Mouse (Mus musculus) G1E-ER4 (cell line): ENCODE results near the gene Kcnq5. TPM values are rescaled to one million over a fixed set of nuclear protein-coding genes. Genes with fewer than 3 reads are reported as not detected.

Experiments
- GATA1 ChIP-seq: IDR thresholded peaks from one replicate; pipeline ENCODE4 v1.8.0; 2012; ENCODE audit warnings: low read length, inconsistent platforms
- polyA plus RNA-seq: library from polyadenylated mRNA; stranded (reverse); fragments of >175 nt; gene quantifications from 2 replicates; pipeline ENCODE4 v1.2.3, GENCODE M21; 2012

Gene Kcnq5
- polyA plus RNA-seq, 1 experiment, result not detected

DNA sequence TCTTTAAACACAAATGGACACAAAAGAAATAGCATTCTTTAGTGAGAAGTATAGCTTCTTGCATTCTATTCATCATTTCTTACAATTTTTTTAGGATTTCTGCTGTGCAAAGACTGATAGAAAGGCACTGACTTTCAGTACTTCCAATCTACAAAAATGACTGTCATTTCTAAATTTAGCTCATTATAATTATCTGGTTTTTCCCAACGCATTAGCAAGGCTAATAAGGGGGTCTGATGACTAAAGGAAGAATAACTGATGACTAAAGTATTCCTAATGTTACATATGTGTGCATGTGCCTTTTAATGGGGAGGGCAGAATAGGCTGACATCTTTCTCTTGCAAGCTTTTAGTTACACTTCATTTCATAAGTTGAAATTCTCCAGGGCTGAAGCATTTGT is 191.2 kb downstream of the Kcnq5 start:
- no peak for TF ChIP-seq GATA1

GRCm38 (mm10) chr1:21749297-21749696 is 212.4 kb downstream of the Kcnq5 start:
- no peak for TF ChIP-seq GATA1

- no peak for TF ChIP-seq GATA1
These were observed 232.6 kb downstream of the Kcnq5 start for GRCm38 (mm10) chr1:21729131-21729530.

GRCm38 (mm10) chr1:21721246-21721645 is 240.5 kb downstream of the Kcnq5 start:
- TF ChIP-seq GATA1, result no peak

DNA sequence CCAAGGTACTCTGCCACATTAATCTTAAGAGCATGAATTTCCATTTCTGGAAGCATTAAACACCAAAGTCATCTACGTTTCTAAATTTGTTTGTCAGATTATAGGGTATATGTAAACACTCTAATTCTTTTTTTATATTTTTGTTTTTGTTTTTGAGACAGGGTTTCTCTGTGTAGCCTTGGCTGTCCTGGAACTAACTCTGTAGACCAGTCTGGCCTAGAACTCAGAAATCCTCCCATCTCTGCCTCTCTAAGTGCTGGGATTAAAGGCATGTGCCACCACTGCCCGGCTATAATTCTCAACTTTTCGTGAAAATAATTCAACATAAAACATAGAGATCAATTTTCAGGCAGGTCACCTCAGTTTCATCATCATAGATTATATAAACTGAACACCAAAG is 246.9 kb downstream of the Kcnq5 start:
- no peak for TF ChIP-seq GATA1

DNA sequence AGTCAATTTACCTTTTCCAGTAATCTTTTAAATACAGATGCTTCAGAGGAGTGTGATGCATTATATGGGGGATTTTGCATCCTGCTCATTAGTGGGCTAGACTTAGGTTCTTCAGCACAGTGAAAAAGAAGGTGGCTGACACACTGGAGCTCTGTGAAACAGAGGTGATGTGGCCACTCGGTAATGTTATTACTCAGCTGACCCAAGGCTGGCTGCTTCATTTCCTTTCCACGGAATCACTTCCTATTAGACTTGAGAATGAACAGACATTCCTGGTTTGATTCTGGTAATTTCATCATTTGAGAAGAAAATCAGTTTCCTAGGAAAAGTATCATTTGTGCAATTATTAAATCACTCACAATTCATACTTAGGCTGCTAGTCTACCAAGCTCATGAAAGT is 249.0 kb downstream of the Kcnq5 start:
- TF ChIP-seq GATA1, result no peak

DNA sequence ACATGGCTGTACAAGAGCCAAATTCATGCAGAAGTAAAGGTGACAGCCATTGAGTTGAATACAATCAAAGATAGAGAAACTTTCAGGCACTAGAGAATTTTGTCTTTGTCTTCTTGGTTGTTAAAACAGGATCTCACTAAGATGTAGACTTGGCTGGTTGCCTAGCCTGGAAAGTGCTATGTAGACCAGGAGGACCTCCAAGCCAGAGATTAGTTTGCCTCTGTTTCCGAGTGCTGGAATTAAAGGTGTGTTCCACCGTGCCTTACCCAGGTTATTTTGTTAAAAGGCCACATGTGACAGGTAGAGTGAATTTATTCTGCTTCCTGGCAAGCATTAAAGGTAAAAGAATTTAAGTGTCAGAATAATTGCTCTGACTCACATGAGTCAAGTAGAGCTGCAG is 271.3 kb downstream of the Kcnq5 start:
- TF ChIP-seq GATA1, result no peak

DNA sequence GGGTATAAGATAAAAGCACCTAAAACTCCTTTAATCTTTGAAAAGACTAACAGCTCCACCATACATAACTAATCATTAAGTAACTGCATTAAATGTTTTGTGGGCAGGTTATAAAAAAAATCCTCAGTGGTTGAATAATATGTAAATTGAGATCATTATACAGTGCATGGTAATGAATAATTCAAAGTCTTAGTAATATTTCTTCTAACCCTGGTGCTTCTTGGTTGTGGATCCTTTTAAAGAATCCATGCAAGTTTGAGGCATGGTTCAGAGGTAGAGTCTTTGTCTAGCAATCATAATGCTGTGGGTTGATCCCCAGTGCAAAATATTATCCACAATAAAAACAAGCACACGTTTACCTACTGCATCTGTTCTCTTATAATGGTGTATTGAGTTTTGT is 272.8 kb downstream of the Kcnq5 start:
- no peak for TF ChIP-seq GATA1

- no peak for TF ChIP-seq GATA1
These were observed 277.3 kb downstream of the Kcnq5 start for GRCm38 (mm10) chr1:21684444-21684843.

DNA sequence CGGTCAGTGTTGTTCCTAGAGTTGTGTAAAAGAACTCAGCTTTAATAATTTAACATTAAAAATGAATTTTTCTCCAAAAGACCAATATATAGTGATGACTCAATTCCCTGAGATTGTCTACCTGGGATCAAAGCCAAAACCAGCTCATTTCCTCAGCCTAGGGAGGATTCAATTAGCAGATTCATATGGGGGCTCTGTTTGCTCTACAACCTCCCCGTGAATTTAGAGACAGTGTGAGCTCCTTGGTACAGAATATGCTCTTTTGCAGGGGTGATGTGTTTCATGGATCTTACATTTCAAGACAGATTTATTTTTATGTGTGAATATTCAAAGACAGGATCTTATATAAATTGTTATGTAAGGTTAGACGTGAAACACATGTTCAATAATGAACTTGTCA is 284.9 kb downstream of the Kcnq5 start:
- TF ChIP-seq GATA1, result no peak

- TF ChIP-seq GATA1, result no peak
These were observed 300.9 kb downstream of the Kcnq5 start for GRCm38 (mm10) chr1:21660840-21661239.

DNA sequence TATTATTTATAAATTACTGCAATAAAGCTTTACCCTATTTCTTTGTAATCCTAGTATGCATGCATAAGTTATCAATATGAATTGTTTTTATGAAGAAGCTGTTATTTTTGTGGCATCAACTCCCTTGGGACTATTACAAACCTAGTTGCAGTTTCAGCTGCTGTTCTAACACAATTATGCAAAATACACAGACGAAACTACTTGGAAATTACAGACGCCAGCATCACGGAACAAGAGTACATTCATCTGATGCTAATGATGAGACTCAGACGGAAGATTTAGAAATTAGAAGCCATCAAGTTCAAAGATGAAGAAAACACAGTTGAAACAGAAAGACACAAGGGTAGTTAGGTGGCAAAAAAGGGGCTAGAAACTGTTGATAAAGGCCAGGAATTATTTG is 310.9 kb downstream of the Kcnq5 start:
- no peak for TF ChIP-seq GATA1

- no peak for TF ChIP-seq GATA1
These were observed 326.3 kb downstream of the Kcnq5 start for GRCm38 (mm10) chr1:21635406-21635805.

DNA sequence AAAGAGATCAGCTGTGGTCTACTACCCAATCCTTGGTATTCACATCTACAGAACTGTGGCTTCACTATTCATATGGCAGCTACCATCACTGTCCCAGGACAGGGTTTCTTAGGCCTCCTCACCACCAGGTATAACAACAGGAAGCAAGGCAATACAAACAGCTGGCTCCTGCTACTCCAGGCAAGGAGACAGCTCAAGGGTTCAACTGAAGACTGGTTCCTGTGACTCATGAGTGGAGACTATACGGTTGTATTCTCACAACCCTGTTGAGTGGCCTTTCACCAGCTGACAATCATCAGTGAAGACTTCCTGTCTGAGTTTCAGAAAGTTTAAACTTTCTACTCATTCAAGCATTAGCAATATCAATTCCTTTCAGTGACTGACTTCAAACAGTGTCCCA is 327.7 kb downstream of the Kcnq5 start:
- no peak for TF ChIP-seq GATA1

DNA sequence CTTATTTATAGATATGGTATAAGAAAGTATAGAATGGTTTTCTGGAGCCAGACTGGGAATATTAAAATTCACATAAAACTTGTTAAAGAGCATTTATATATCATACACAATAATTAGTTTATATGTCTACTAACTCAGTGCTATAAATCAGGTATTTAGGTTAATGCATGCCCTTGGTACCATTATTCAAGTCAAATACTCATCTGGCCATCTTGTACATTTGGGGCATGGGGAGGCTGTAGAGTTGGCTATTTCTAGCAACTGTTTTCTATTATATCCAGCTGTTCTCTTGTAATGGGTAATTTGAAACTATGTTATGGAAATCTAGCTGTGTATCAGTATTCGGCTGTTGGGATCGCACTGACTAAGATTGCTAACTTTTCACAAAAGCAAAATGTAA is 339.3 kb downstream of the Kcnq5 start:
- no peak for TF ChIP-seq GATA1

GRCm38 (mm10) chr1:21622039-21622438 is 339.7 kb downstream of the Kcnq5 start:
- TF ChIP-seq GATA1, result no peak

GRCm38 (mm10) chr1:21618712-21619111 is 343.0 kb downstream of the Kcnq5 start:
- no peak for TF ChIP-seq GATA1

DNA sequence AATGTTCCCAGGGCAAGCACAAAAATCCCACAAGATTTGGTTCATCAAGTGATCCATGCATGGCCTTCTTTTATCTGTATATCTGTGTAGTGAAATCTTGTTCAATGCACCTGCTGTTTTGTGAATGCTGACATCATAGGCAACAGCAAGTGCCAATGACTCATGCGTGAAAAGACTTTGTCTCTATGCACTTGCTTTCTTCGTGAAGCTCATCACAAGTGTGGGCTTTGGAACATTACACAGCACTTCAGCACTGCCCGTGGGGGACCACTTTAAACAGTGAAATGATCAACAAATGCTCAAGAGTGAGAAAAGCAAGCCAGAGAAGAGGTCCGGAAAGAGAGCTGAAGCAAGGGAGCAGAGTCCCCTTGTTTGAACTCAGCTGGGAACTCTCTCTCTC is 345.1 kb downstream of the Kcnq5 start:
- TF ChIP-seq GATA1, result no peak

- no peak for TF ChIP-seq GATA1
These were observed 347.8 kb downstream of the Kcnq5 start for GRCm38 (mm10) chr1:21613933-21614332.

- TF ChIP-seq GATA1, result no peak
These were observed 357.7 kb downstream of the Kcnq5 start for GRCm38 (mm10) chr1:21604003-21604402.
